Mouse (Mus musculus) limb, embryonic 13.5 days (tissue): ENCODE measurements around the gene Icos. TPM values are rescaled to one million over a fixed set of nuclear protein-coding genes. Genes with fewer than 3 reads are reported as not detected.
A peak's percentile ranks its signal among the peaks of the same experiment; 100 is the strongest.

ENCODE experiments used
- ATAC-seq: fragments of 200-750 bp; cut with Nextera tagmentation; 2 replicates; pipeline ENCODE4 v1.8.0; 2017; ENCODE audit warnings: low read depth, moderate number of reproducible peaks, moderate TSS enrichment; ENCODE audit not compliant: low FRiP score
- H3K27ac ChIP-seq: fragments of 300-500 bp; sonication (generic); 2 replicates; pipeline ENCODE4 v1.5.1; 2015; ENCODE audit warnings: inconsistent platforms, mild to moderate bottlenecking, moderate library complexity
- H3K27me3 ChIP-seq: fragments of 300-500 bp; sonication (generic); 2 replicates; pipeline ENCODE4 v1.6.1; 2015; ENCODE audit warnings: mild to moderate bottlenecking, inconsistent platforms
- H3K36me3 ChIP-seq: fragments of 300-500 bp; sonication (generic); 2 replicates; pipeline ENCODE4 v1.6.1; 2015; ENCODE audit warnings: inconsistent platforms, mild to moderate bottlenecking, moderate library complexity
- H3K4me1 ChIP-seq: fragments of 300-500 bp; sonication (generic); 2 replicates; pipeline ENCODE4 v1.6.1; 2015; ENCODE audit warnings: inconsistent platforms
- H3K4me2 ChIP-seq: fragments of 300-500 bp; sonication (generic); replicated peaks from 2 replicates; pipeline ENCODE4 v1.6.1; 2015; ENCODE audit warnings: inconsistent platforms, mild to moderate bottlenecking, moderate library complexity
- H3K4me3 ChIP-seq: fragments of 300-500 bp; sonication (generic); 2 replicates; pipeline ENCODE4 v1.5.1; 2015; ENCODE audit warnings: moderate library complexity, mild to moderate bottlenecking, inconsistent platforms
- H3K9ac ChIP-seq: fragments of 300-500 bp; sonication (generic); 2 replicates; pipeline ENCODE4 v1.6.1; 2015; ENCODE audit warnings: mild to moderate bottlenecking, inconsistent platforms
- H3K9me3 ChIP-seq: fragments of 300-500 bp; sonication (generic); 2 replicates; pipeline ENCODE4 v1.6.1; 2016; ENCODE audit warnings: inconsistent platforms
- WGBS: fragments of 180-500 bp; shearing (Covaris S2); methylation state at CpG from one replicate; pipeline ENCODE4 v1.1.7; 2015; 5-methylcytosine and 5-hydroxymethylcytosine counted together
- polyA plus RNA-seq: library from polyadenylated mRNA; unstranded; fragments of >200 nt; fragmentation: Nextera tagmentation; extraction: Ambion mirVana; gene quantifications from 2 replicates; pipeline ENCODE4 v1.2.1, GENCODE M21; 2015

Icos gene
- polyA plus RNA-seq, result 0.33 and 0.47 TPM in 2 replicates

DNA sequence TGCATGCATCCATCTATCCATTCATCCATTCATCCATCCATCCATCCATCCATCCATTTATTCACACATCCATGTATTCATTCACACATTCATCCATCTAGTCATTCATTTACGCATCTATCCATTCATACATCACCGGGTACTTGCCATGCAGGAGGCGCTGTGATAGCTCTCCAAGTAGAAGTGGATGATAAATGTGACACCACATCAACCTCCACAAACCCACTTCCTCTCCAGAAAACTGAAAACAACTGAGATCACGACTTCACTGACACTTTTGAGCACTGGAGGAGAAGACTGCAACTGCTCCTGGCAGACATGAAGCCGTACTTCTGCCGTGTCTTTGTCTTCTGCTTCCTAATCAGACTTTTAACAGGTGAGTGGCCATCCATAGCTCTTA, at the start of gene Icos:
TSS of gene Icos (plus strand) at position 287 of the 400 bp plus-strand sequence.
- Histone ChIP-seq H3K4me3 (no peak within 1 kb of the TSS), H3K9me3 (no peaks in the 10 kb centered on the region), H3K27ac (no peak within 1 kb of the TSS), H3K4me2 (no peak within 1 kb of the TSS), H3K9ac (no peak within 1 kb of the TSS), H3K27me3 (no peaks in the 10 kb centered on the region), H3K4me1 (no peaks in the 10 kb centered on the region), H3K36me3 (no peaks in the 10 kb centered on the region)
- 81% methylated on average over 6 of the region's 6 CpGs for WGBS
- ATAC-seq, result no peak

DNA sequence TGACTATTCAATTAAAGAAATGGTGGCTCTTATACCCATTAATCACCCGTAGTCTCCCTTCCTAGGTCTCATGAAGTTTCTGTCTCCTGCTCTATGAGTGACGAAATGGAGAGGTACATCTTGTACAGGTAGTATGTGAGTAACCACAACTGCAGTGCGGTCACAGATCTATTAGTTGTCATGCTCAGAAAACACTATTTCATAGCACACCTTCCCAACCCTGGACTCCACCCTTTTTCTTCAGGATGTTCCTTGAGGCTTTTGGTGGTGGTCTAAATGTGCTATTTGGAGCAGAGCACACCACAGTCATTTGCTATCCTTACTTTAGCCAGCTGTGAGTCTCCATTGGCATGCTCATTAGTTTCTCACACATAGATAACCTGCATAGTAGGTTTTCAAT, 48.7 kb upstream of the Icos start:
- H3K4me1 ChIP-seq, result peaks cover 9% of the 10 kb centered on the region

GRCm38 (mm10) chr1:60930397-60930796, 47.3 kb upstream of the Icos start:
- 80% methylated on average over 7 of the region's 7 CpGs for WGBS
- Histone ChIP-seq H3K27me3 (no peaks in the 10 kb centered on the region), H3K9ac (no peak overlapping the region), H3K27ac (no peak overlapping the region), H3K4me2 (no peak overlapping the region), H3K4me3 (no peak overlapping the region), H3K36me3 (no peaks in the 10 kb centered on the region), H3K9me3 (no peaks in the 10 kb centered on the region), H3K4me1 (peaks cover 9% of the 10 kb centered on the region)
- no peak for ATAC-seq

More for the DNA sequence above, 48.7 kb upstream of the Icos start:
- Histone ChIP-seq H3K36me3 (no peaks in the 10 kb centered on the region), H3K27me3 (no peaks in the 10 kb centered on the region), H3K27ac (no peak overlapping the region), H3K9me3 (no peaks in the 10 kb centered on the region), H3K9ac (no peak overlapping the region), H3K4me3 (no peak overlapping the region), H3K4me2 (no peak overlapping the region)
- ATAC-seq, result no peak
- 92% methylated on average over 3 of the region's 3 CpGs for WGBS

- peak; percentile 64; the same call in 1 of the 2 replicates for ATAC-seq
- WGBS, result 30% methylated on average over 8 of the region's 8 CpGs
- no peak overlapping the region for H3K27ac ChIP-seq
- no peak overlapping the region for H3K9ac ChIP-seq
- H3K9me3 ChIP-seq, result no peaks in the 10 kb centered on the region
- H3K4me3 ChIP-seq, result no peak overlapping the region
- H3K36me3 ChIP-seq, result no peaks in the 10 kb centered on the region
- peaks cover 9% of the 10 kb centered on the region; the same call in 1 of the 2 replicates for H3K27me3 ChIP-seq
- H3K4me2 ChIP-seq, result no peak overlapping the region
- H3K4me1 ChIP-seq, result peaks cover 14% of the 10 kb centered on the region; the same call in 1 of the 2 replicates
These were observed 41.7 kb upstream of the Icos start for GRCm38 (mm10) chr1:60935968-60936581.

DNA sequence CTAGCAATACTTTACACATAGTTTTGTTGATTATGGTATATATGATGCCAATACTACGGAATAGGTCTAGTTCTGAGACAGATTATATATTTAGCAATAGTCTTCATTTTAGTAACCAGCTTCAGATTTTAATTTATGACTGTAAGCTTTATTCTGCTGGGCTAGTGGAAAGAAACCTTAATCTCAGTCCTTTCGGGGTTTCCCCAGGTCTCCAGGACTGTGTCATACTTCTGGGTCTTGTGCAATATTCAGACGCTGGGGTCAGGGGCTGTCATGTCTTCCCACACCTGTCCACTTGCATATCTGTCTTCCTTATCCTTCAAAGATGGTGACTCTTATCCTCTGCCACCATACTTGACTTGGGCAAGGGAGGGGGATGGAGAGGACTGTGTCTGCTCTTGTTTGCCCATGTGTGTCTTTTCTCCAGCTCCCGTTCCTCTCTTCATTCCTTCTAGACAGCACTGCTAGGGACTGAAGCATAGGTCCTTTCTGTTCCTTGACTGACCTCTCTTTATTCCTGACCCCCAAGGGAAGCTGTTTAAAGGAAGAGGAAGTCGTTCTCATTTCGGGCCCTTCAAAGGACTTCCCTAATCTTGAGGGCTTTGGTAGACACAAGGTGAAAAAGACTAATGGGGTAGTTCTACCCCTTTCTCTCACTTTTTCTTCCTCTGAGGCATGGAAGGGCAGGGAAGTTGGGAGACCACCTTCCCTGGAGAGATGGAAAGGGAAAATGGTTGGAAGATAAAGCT, 40.6 kb upstream of the Icos start:
- peaks cover 14% of the 10 kb centered on the region; the same call in 1 of the 2 replicates for H3K4me1 ChIP-seq
- H3K27ac ChIP-seq, result no peak overlapping the region
- H3K9ac ChIP-seq, result no peak overlapping the region
- no peak overlapping the region for H3K4me2 ChIP-seq
- WGBS, result 70% methylated on average over 6 of the region's 6 CpGs
- ATAC-seq, result no peak
- H3K36me3 ChIP-seq, result no peaks in the 10 kb centered on the region
- peaks cover 9% of the 10 kb centered on the region; the same call in 1 of the 2 replicates for H3K27me3 ChIP-seq
- H3K9me3 ChIP-seq, result no peaks in the 10 kb centered on the region
- H3K4me3 ChIP-seq, result no peak overlapping the region

GRCm38 (mm10) chr1:60938256-60938655, 39.5 kb upstream of the Icos start:
- no peak for ATAC-seq
- 73% methylated on average over 2 of the region's 2 CpGs for WGBS

DNA sequence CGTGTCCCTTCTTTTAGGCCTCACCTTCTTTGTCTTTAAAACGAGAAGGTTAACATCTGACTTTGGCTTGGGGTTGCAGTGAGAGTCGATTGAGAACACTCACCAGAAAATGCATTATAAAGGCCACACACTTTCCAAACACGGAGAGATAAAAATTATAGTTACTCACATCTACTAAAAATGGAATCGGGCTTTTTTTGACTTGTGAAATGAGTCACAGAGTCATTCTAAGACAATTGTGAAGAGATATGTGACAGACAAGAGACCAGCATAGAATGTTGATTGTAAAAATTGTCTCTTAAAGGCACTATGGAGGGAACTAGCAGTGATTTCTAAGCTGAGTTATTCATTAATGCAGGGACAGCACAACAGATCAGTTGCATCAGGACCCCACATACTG, 38.8 kb upstream of the Icos start:
- Histone ChIP-seq H3K9ac (no peak overlapping the region), H3K36me3 (no peaks in the 10 kb centered on the region), H3K4me1 (peaks cover 14% of the 10 kb centered on the region; the same call in 1 of the 2 replicates), H3K4me2 (no peak overlapping the region), H3K27ac (no peak overlapping the region), H3K9me3 (no peaks in the 10 kb centered on the region), H3K27me3 (peaks cover 9% of the 10 kb centered on the region; the same call in 1 of the 2 replicates), H3K4me3 (no peak overlapping the region)
- ATAC-seq, result no peak
- 91% methylated on average over 5 of the region's 5 CpGs for WGBS

More at GRCm38 (mm10) chr1:60938256-60938655, 39.5 kb upstream of the Icos start:
- Histone ChIP-seq H3K9ac (no peak overlapping the region), H3K4me1 (peaks cover 14% of the 10 kb centered on the region; the same call in 1 of the 2 replicates), H3K4me2 (no peak overlapping the region), H3K4me3 (no peak overlapping the region), H3K27ac (no peak overlapping the region), H3K9me3 (no peaks in the 10 kb centered on the region), H3K36me3 (no peaks in the 10 kb centered on the region), H3K27me3 (peaks cover 9% of the 10 kb centered on the region; the same call in 1 of the 2 replicates)

- H3K4me1 ChIP-seq, result peaks cover 14% of the 10 kb centered on the region; the same call in 1 of the 2 replicates
- WGBS, result 86% methylated on average over 3 of the region's 3 CpGs
- H3K9ac ChIP-seq, result no peak overlapping the region
- ATAC-seq, result no peak
- H3K36me3 ChIP-seq, result no peaks in the 10 kb centered on the region
- H3K4me3 ChIP-seq, result no peak overlapping the region
- no peak overlapping the region for H3K4me2 ChIP-seq
- no peak overlapping the region for H3K27ac ChIP-seq
- H3K27me3 ChIP-seq, result peaks cover 9% of the 10 kb centered on the region; the same call in 1 of the 2 replicates
- H3K9me3 ChIP-seq, result no peaks in the 10 kb centered on the region
These were observed 37.7 kb upstream of the Icos start for GRCm38 (mm10) chr1:60940023-60940422.

DNA sequence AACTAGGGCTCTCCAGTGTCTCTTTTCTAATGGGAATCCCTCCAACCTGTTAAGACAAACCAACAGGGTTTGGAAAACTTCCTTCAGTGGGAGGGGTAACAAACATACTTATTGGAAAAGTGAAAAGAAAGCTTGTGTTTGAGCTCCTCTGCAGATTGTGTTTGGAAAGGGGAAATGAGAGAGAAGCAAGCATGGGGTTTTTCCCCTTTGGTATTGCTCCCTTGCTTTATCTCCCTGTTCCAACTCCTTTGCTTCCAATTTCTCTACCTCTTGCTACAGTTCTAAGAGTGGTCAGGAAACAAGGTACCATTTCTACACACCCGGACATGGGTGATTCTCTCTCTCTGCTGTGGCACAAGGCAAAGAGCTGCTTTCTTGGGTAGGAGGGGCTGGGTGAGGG, 37.1 kb upstream of the Icos start:
- Histone ChIP-seq H3K36me3 (no peaks in the 10 kb centered on the region), H3K4me1 (peaks cover 11% of the 10 kb centered on the region; the same call in 1 of the 2 replicates), H3K9me3 (no peaks in the 10 kb centered on the region), H3K27me3 (peaks cover 9% of the 10 kb centered on the region; the same call in 1 of the 2 replicates), H3K4me2 (no peak overlapping the region), H3K4me3 (no peak overlapping the region), H3K9ac (no peak overlapping the region), H3K27ac (no peak overlapping the region)
- no peak for ATAC-seq
- 91% methylated on average over 1 of the region's 1 CpGs for WGBS

- ATAC-seq, result no peak
- Histone ChIP-seq H3K36me3 (no peaks in the 10 kb centered on the region), H3K9ac (no peak overlapping the region), H3K27ac (no peak overlapping the region), H3K4me3 (no peak overlapping the region), H3K4me1 (peaks cover 4% of the 10 kb centered on the region; the same call in 1 of the 2 replicates), H3K4me2 (no peak overlapping the region), H3K9me3 (no peaks in the 10 kb centered on the region), H3K27me3 (peaks cover 9% of the 10 kb centered on the region; the same call in 1 of the 2 replicates)
- 88% methylated on average over 5 of the region's 5 CpGs for WGBS
These were observed 36.4 kb upstream of the Icos start for GRCm38 (mm10) chr1:60941056-60942048.

DNA sequence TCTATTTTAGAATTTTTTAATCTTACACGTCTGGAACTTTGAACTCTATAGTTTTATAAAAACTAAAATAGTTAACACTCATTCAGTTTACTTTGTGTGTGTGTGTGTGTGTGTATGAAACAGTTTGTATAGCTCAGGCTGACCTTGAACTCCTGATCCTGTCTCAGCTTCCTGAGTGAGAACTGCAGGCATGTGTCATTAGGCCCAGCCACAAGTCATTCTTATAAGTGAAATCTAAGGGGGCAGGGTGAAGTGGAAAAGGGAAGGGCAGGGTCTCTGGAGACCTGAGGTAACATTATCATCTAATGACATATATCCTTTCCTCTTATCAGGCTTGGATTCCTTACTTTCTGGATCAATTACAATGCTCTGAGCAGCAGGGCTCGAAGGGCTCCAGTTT, 34.8 kb upstream of the Icos start:
- no peak overlapping the region for H3K27ac ChIP-seq
- no peak overlapping the region for H3K4me3 ChIP-seq
- 79% methylated on average over 2 of the region's 2 CpGs for WGBS
- no peak overlapping the region for H3K9ac ChIP-seq
- no peaks in the 10 kb centered on the region for H3K4me1 ChIP-seq
- ATAC-seq, result no peak
- H3K9me3 ChIP-seq, result no peaks in the 10 kb centered on the region
- H3K36me3 ChIP-seq, result no peaks in the 10 kb centered on the region
- no peaks in the 10 kb centered on the region for H3K27me3 ChIP-seq
- H3K4me2 ChIP-seq, result no peak overlapping the region
